Mouse (Mus musculus) hindbrain, postnatal 0 days (tissue): ENCODE data around the gene Aarsd1. TPM values are rescaled to one million over a fixed set of nuclear protein-coding genes. Genes with fewer than 3 reads are reported as not detected.
A peak's percentile ranks its signal among the peaks of the same experiment; 100 is the strongest.

ENCODE experiments used
- ATAC-seq: fragments of 200-750 bp; cut with Nextera tagmentation; 2 replicates; pipeline ENCODE4 v1.8.0; 2017; ENCODE audit warnings: mild to moderate bottlenecking, moderate TSS enrichment, moderate library complexity
- DNase-seq: peaks from one replicate; pipeline ENCODE4 v3.0.0-alpha.2; 2015; ENCODE audit warnings: low spot score
- H3K27ac ChIP-seq: fragments of 300-500 bp; sonication (generic); 2 replicates; pipeline ENCODE4 v1.5.1; 2014; ENCODE audit warnings: mild to moderate bottlenecking
- H3K27me3 ChIP-seq: fragments of 300-500 bp; sonication (generic); 2 replicates; pipeline ENCODE4 v1.6.1; 2014; ENCODE audit warnings: low read length, mixed read lengths; ENCODE audit not compliant: insufficient read depth
- H3K36me3 ChIP-seq: fragments of 300-500 bp; sonication (generic); 2 replicates; pipeline ENCODE4 v1.6.1; 2014; ENCODE audit warnings: low read length, mixed read lengths; ENCODE audit not compliant: insufficient read depth
- H3K4me1 ChIP-seq: fragments of 300-500 bp; sonication (generic); 2 replicates; pipeline ENCODE4 v1.6.1; 2014; ENCODE audit warnings: antibody characterized with exemption, low read length, mixed read lengths; ENCODE audit not compliant: insufficient read depth
- H3K4me2 ChIP-seq: fragments of 300-500 bp; sonication (generic); 2 replicates; pipeline ENCODE4 v1.6.1; 2014; ENCODE audit warnings: low read depth, mild to moderate bottlenecking, low read length, moderate library complexity, mixed read lengths
- H3K4me3 ChIP-seq: fragments of 300-500 bp; sonication (generic); 2 replicates; pipeline ENCODE4 v1.5.1; 2014; ENCODE audit warnings: low read length
- H3K9ac ChIP-seq: fragments of 300-500 bp; sonication (generic); replicated peaks from 2 replicates; pipeline ENCODE4 v1.6.1; 2014; ENCODE audit warnings: mild to moderate bottlenecking, low read length, moderate library complexity, mixed read lengths
- H3K9me3 ChIP-seq: fragments of 300-500 bp; sonication (generic); 2 replicates; pipeline ENCODE4 v1.6.1; 2016; ENCODE audit warnings: low read length, mixed read lengths
- CTCF ChIP-seq: IDR thresholded peaks from 2 replicates; pipeline ENCODE4 v1.5.1; 2016; ENCODE audit warnings: antibody characterized with exemption, control low read depth, low read depth
- WGBS: fragments of 180-500 bp; shearing (Covaris S2); extraction: QIAGEN DNeasy Blood & Tissue Kit; methylation state at CpG from one replicate; pipeline ENCODE4 v1.1.7; 2014; 5-methylcytosine and 5-hydroxymethylcytosine counted together
- polyA plus RNA-seq: library from polyadenylated mRNA; unstranded; fragments of >200 nt; fragmentation: Nextera tagmentation; extraction: Ambion mirVana; gene quantifications from 2 replicates; pipeline ENCODE4 v1.2.1, GENCODE M21; 2015
- total RNA-seq: library from RNA; depleted of rRNA; stranded (reverse); fragments of >200 nt; gene quantifications from 2 replicates; pipeline ENCODE4 v1.2.3, GENCODE M21; 2014

The Aarsd1 gene
- total and polyA plus RNA-seq, 2 experiments from 2014 or later: 62.5 to 89.9 TPM

DNA sequence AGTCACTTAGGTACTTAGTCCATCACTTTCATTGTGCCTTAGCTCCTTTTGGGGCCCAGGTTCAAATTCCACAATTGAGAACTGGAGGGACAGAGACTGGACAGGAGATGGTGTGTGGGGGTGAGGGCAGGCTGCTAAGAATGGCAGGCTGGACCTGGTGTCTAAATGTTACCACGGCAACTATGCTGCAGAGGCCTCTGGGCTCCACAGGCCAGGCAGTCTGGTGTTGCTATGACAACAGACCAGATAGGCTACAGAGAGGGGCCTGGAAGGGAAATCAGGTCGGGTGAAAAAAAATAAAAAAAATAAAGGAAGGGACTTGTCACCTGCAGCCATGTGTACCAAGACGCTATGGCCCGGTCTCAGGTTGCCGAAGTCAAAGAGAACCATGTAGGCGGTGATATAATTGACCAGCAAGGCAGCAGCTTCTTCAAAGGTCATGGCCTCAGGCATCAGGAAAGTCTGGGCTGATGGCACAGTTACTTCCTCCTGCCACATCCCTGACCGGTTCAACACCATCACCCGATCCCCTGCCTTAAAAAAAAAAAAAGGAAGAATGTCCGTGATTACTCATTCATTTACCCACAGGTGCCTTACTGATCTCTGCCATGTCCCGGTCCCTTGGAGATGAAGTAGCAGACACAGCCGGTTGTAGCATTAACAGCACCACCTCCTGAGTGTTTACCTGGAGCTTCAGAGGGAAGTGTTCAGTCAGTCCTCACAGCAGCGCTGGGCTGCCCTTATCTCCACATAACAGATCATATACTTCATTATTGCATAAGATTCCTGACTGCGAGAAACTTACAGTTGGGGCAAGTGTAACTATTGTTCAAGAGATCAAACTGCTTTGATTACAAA, 45.4 kb upstream of the Aarsd1 start:
- DNase-seq: peak; percentile 73
- Histone ChIP-seq H3K36me3 (peaks cover 38% of the 10 kb centered on the region), H3K4me1 (peaks cover 19% of the 10 kb centered on the region), H3K4me2 (peak overlapping the region; percentile 75), H3K27me3 (no peaks in the 10 kb centered on the region), H3K4me3 (peak overlapping the region; percentile 77), H3K27ac (peak overlapping the region; percentile 27; the same call in 1 of the 2 replicates), H3K9ac (no peak overlapping the region), H3K9me3 (no peaks in the 10 kb centered on the region)
- peak; percentile 50; the same call in 1 of the 2 replicates for ATAC-seq
- 20% methylated on average over 13 of the region's 13 CpGs for WGBS
- TF ChIP-seq CTCF: no peak

DNA sequence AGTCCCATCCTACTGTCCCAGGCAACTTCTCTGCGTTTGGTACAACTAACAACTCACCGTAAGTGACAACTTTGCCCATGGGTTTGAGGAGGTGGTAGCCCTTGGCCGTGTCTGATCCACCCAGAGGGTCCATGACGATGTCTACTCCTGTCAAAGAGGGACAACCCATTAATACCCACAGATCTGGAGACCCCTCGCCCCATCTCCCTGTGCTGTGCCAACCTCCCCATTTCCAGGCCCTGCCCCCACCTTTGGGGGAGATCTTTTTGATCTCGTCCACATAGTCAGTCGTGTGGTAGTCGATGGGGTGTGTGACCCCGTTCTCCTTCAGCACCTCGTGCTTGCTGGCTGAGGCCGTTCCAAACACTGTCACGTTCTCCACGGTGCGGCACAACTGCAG, 44.7 kb upstream of the Aarsd1 start:
- WGBS: 47% methylated on average over 14 of the region's 14 CpGs
- no peak for TF ChIP-seq CTCF
- DNase-seq (no peak), ATAC-seq (no peak)
- H3K4me2 ChIP-seq: peak overlapping the region; percentile 75; the same call in 1 of the 2 replicates
- H3K9ac ChIP-seq: no peak overlapping the region
- H3K4me3 ChIP-seq: no peak overlapping the region
- peaks cover 43% of the 10 kb centered on the region for H3K36me3 ChIP-seq
- H3K27ac ChIP-seq: peak overlapping the region; percentile 27; the same call in 1 of the 2 replicates
- no peaks in the 10 kb centered on the region for H3K27me3 ChIP-seq
- H3K4me1 ChIP-seq: peaks cover 19% of the 10 kb centered on the region
- H3K9me3 ChIP-seq: no peaks in the 10 kb centered on the region

DNA sequence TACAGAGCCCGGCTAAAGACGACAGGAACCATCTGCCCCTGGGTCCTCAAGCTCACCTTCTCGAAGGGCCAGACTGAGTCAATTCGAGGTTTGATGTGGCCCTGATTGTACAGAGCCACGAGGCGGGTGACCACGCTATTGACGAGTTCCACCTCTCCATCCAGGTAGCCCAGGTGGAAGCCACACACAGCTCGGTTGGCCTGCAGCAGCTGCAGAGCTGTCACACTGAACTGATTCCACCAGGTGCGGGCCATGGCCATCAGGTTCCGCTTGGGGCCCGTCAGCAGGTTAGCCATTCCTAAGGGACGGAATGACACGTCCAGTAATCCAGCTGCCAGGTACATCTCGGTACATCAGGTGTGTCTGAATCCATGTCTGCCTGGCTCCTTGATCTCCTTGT, 42.9 kb upstream of the Aarsd1 start:
- no peak overlapping the region for H3K4me2 ChIP-seq
- H3K27me3 ChIP-seq: no peaks in the 10 kb centered on the region
- H3K4me1 ChIP-seq: peaks cover 19% of the 10 kb centered on the region
- ATAC-seq (no peak), DNase-seq (no peak)
- WGBS: 85% methylated on average over 15 of the region's 15 CpGs
- no peak overlapping the region for H3K27ac ChIP-seq
- no peak overlapping the region for H3K9ac ChIP-seq
- H3K4me3 ChIP-seq: no peak overlapping the region
- TF ChIP-seq CTCF: no peak
- H3K36me3 ChIP-seq: peaks cover 47% of the 10 kb centered on the region
- no peaks in the 10 kb centered on the region for H3K9me3 ChIP-seq

DNA sequence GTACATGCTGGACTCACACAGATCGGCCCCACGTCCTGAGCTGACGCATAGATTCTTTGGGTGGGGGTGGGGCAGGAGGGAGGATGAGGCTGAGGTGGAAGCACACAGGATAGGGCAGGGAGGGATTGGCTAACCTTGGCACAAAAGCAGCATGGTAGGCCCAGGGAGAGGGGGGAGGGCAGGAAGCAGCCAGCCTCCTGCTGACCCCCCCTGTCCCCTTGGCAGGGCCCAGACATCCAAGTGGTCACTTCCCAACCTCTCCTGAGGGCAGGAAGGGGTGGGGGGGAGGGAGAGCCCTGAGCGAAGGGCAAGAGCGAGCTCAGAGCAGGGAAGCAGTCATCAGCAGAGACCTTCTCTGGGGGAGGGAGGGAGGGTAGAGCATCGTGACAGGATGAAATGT, 42.3 kb upstream of the Aarsd1 start:
- Histone ChIP-seq H3K4me1 (peaks cover 19% of the 10 kb centered on the region), H3K36me3 (peaks cover 47% of the 10 kb centered on the region), H3K4me3 (no peak overlapping the region), H3K9me3 (no peaks in the 10 kb centered on the region), H3K27me3 (no peaks in the 10 kb centered on the region), H3K9ac (no peak overlapping the region), H3K27ac (no peak overlapping the region), H3K4me2 (no peak overlapping the region)
- no peak for ATAC-seq
- TF ChIP-seq CTCF: no peak
- 38% methylated on average over 5 of the region's 6 CpGs for WGBS
- DNase-seq: no peak

GRCm38 (mm10) chr11:101458217-101458616, 40.8 kb upstream of the Aarsd1 start:
- Histone ChIP-seq H3K27ac (no peak overlapping the region), H3K4me1 (peaks cover 10% of the 10 kb centered on the region), H3K27me3 (no peaks in the 10 kb centered on the region), H3K4me2 (no peak overlapping the region), H3K9ac (no peak overlapping the region), H3K4me3 (no peak overlapping the region), H3K36me3 (peaks cover 47% of the 10 kb centered on the region), H3K9me3 (no peaks in the 10 kb centered on the region)
- DNase-seq (no peak), ATAC-seq (no peak)
- 85% methylated on average over 12 of the region's 12 CpGs for WGBS
- TF ChIP-seq CTCF: no peak

DNA sequence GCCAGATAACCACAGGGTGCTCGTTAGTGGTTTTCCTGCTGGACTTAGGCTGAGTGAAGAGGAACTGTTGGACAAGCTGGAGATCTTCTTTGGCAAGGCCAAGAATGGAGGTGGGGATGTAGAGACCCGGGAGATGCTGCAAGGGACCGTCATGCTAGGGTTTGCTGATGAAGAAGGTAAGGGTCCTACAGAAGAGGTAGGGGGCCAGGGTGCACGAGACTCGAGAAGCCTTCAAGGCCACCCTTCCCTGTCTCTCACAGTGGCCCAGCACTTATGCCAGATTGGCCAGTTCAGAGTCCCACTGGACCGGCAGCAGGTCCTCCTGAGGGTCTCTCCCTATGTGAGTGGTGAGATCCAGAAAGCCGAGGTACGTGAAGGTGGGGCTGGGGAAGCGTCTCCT, 40.2 kb upstream of the Aarsd1 start:
- ATAC-seq: no peak
- no peak for DNase-seq
- H3K4me2 ChIP-seq: no peak overlapping the region
- WGBS: 89% methylated on average over 9 of the region's 9 CpGs
- H3K27me3 ChIP-seq: no peaks in the 10 kb centered on the region
- H3K9me3 ChIP-seq: no peaks in the 10 kb centered on the region
- no peak overlapping the region for H3K9ac ChIP-seq
- no peak for TF ChIP-seq CTCF
- no peak overlapping the region for H3K27ac ChIP-seq
- H3K4me3 ChIP-seq: no peak overlapping the region
- peaks cover 43% of the 10 kb centered on the region for H3K36me3 ChIP-seq
- H3K4me1 ChIP-seq: peaks cover 8% of the 10 kb centered on the region; the same call in 1 of the 2 replicates

DNA sequence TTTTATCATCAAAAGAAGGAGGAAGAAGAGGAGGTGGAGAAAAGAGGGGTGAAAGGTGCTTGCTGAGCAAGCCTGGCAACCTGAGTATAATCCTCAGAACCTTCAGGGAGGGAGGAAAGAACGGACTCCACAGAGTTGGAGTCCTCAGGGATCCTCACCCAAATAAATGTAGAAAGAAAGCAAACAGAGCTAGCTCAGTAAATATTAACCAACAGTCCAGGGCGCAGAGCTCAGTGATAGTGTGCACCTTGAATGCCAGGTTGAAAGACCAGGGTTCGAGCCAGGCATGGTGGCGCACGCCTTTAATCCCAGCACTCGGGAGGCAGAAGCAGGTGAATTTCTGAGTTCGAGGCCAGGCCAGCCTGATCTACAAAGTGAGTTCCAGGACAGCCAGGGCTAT, 38.2 kb upstream of the Aarsd1 start:
- Histone ChIP-seq H3K4me1 (0 out of 2 replicates have a peak, but pooled peaks cover 4% of the 10 kb centered on the region), H3K9ac (no peak overlapping the region), H3K36me3 (peaks cover 36% of the 10 kb centered on the region), H3K27ac (no peak overlapping the region), H3K9me3 (no peaks in the 10 kb centered on the region), H3K4me3 (no peak overlapping the region), H3K4me2 (no peak overlapping the region), H3K27me3 (no peaks in the 10 kb centered on the region)
- TF ChIP-seq CTCF: no peak
- whole genome bisulfite sequencing: 91% methylated on average over 7 of the region's 7 CpGs
- no peak for DNase-seq
- no peak for ATAC-seq
